Mouse (Mus musculus) MEL (cell line): Measurements from ENCODE around the gene Ubb.

Source experiments
- CTCF ChIP-seq, 3 experiments: IDR thresholded peaks in 2 of 3; conservative IDR thresholded peaks in 1 of 3; 2 replicates each; pipeline ENCODE4 v1.5.1; 2011 to 2012; ENCODE audit warnings: low read length in 3 of 3, low read depth in 2 of 3, mild to moderate bottlenecking in 2 of 3, improper control_type of control experiment in 1 of 3, inconsistent platforms in 1 of 3, mixed read lengths in 1 of 3, moderate library complexity in 1 of 3; ENCODE audit not compliant: control insufficient read depth in 1 of 3, insufficient read depth in 1 of 3, poor library complexity in 1 of 3, severe bottlenecking in 1 of 3
- EP300 ChIP-seq, 2 experiments: IDR thresholded peaks; 2 replicates each; pipeline ENCODE4 v1.6.1; 2011; ENCODE audit warnings: improper control_type of control experiment in 2 of 2, low read length in 2 of 2, low read depth in 1 of 2, mild to moderate bottlenecking in 1 of 2
- MAX ChIP-seq: IDR thresholded peaks from 2 replicates; pipeline ENCODE4 v1.6.1; 2011; ENCODE audit warnings: low read length, improper control_type of control experiment
- MAZ ChIP-seq: IDR thresholded peaks from 2 replicates; pipeline ENCODE4 v1.6.1; 2012; ENCODE audit warnings: low read depth, mild to moderate bottlenecking, inconsistent platforms, low read length, improper control_type of control experiment
- MEF2A ChIP-seq: IDR thresholded peaks from 2 replicates; pipeline ENCODE4 v1.6.1; 2014; ENCODE audit warnings: low read depth, mild to moderate bottlenecking, inconsistent platforms, low read length, improper control_type of control experiment; ENCODE audit not compliant: poor library complexity, insufficient replicate concordance, severe bottlenecking; ENCODE audit errors: extremely low read depth
- POLR2AphosphoS2 ChIP-seq: IDR thresholded peaks from 2 replicates; pipeline ENCODE4 v1.6.1; 2011; ENCODE audit warnings: low read length, improper control_type of control experiment
- RCOR1 ChIP-seq: IDR thresholded peaks from 2 replicates; pipeline ENCODE4 v1.6.1; 2012; ENCODE audit warnings: low read depth, mild to moderate bottlenecking, inconsistent platforms, low read length, improper control_type of control experiment
- ZC3H11A ChIP-seq: IDR thresholded peaks from 2 replicates; pipeline ENCODE4 v1.6.1; 2012; ENCODE audit warnings: low read depth, mild to moderate bottlenecking, inconsistent platforms, low read length, improper control_type of control experiment

- TF ChIP-seq MEF2A (no peak), EP300 (IDR thresholded peaks at IDR 0.05; ENCODE audit: low read depth in 1 of 2, low read length in 2 of 2) (no peak), MAX (no peak), RCOR1 (no peak), MAZ (no peak), CTCF (IDR thresholded peaks at IDR 0.05 in 2 of 3, conservative IDR thresholded peaks at IDR 0.05 in 1 of 3; ENCODE audit: control insufficient read depth in 1 of 3, insufficient read depth in 1 of 3, low read depth in 2 of 3, low read length in 3 of 3, poor library complexity in 1 of 3, severe bottlenecking in 1 of 3) (no peak), ZC3H11A (no peak), POLR2AphosphoS2 (no peak)
Observed at GRCm38 (mm10) chr11:62518991-62519390, 32.0 kb upstream of the Ubb start.
